Mouse (Mus musculus) left cerebral cortex, postnatal 10 days (tissue): ENCODE data around the gene Ces2f. TPM values are rescaled to one million over a fixed set of nuclear protein-coding genes. Genes with fewer than 3 reads are reported as not detected.

Source experiments
- total RNA-seq, 2 experiments: library from RNA; stranded (reverse); gene quantifications; 2 replicates each; pipeline ENCODE4 v1.2.3; 2021

The Ces2f gene
- total RNA-seq, 2 experiments from 2014 or later: not detected

Other genes with a start within 250 kb of the Ces2f start
- not detected for gene Ces2a, start 213.4 kb upstream of the Ces2f start, total RNA-seq
- under 1 TPM; 0.26 to 0.45 TPM for gene Ces2b, start 115.8 kb upstream of the Ces2f start, total RNA-seq
- not detected for gene Ces2c, start 100.3 kb upstream of the Ces2f start, total RNA-seq
- gene Ces2e, start 21.1 kb upstream of the Ces2f start, total RNA-seq: under 1 TPM in 1 of 2 experiments, not detected in 1; 0.16 TPM
- gene Ces2g, start 14.4 kb downstream of the Ces2f start, total RNA-seq: under 1 TPM; 0.20 to 0.39 TPM
- not detected for gene Ces2h, start 53.5 kb downstream of the Ces2f start, total RNA-seq
- not detected for gene Ces3a, start 101.2 kb downstream of the Ces2f start, total RNA-seq
- gene Ces3b, start 136.4 kb downstream of the Ces2f start, total RNA-seq: not detected
- gene Ces4a, start 184.4 kb downstream of the Ces2f start, total RNA-seq: not detected
- gene Cbfb, start 223.3 kb downstream of the Ces2f start, total RNA-seq: 10 to 100 TPM; 20.9 to 23.0 TPM